Mouse (Mus musculus) bone marrow macrophage, adult 2 months (primary cell): Measurements from ENCODE around the gene Il22ra1.

Source experiments
- CTCF ChIP-seq: IDR thresholded peaks from 2 replicates; pipeline ENCODE4 v1.5.1; 2012; ENCODE audit warnings: low read depth, mild to moderate bottlenecking, low read length, moderate library complexity
- POLR2A ChIP-seq: IDR thresholded peaks from 2 replicates; pipeline ENCODE4 v1.6.1; 2012; ENCODE audit warnings: mild to moderate bottlenecking, low read depth, low read length, borderline replicate concordance

- TF ChIP-seq POLR2A: no peak
- no peak for TF ChIP-seq CTCF
Measured at GRCm38 (mm10) chr4:135722540-135723290, 5.3 kb upstream of the Il22ra1 start.
